Mouse (Mus musculus) thymus, postnatal 36 days (tissue): ENCODE data around the gene Swt1.
"Not testable (repeated sequence)": the region's sequence is repeated elsewhere in the genome, so short reads cannot be mapped to it uniquely, and the experiment has no call there.

Experiments
- DNase-seq, 2 experiments: peaks; one replicate each; pipeline ENCODE4 v3.0.0; 2022; ENCODE audit warnings: mixed read lengths in 2 of 2

Gene Swt1

GRCm38 (mm10) chr1:151428263-151429221 lies at the start of gene Swt1, which contains the start of gene Trmt1l:
TSS of gene Swt1 (minus strand) at chr1:151428455.
TSS of gene Trmt1l (plus strand) at chr1:151428542.
- peak; percentile 92 to 96 for DNase-seq

- not testable (repeated sequence) for DNase-seq
These were observed 44.1 kb upstream of the Swt1 start for GRCm38 (mm10) chr1:151472386-151472785.

GRCm38 (mm10) chr1:151471429-151471828 lies 43.2 kb upstream of the Swt1 start:
- DNase-seq: no peak

- DNase-seq: no peak
These were observed 38.3 kb upstream of the Swt1 start for GRCm38 (mm10) chr1:151466571-151466970.

GRCm38 (mm10) chr1:151464914-151465313 lies 36.7 kb upstream of the Swt1 start:
- DNase-seq: no peak

- DNase-seq: no peak
These were observed 33.0 kb upstream of the Swt1 start for GRCm38 (mm10) chr1:151461265-151461664.

GRCm38 (mm10) chr1:151457087-151457486 lies 28.8 kb upstream of the Swt1 start:
- DNase-seq: no peak

- DNase-seq: no peak
These were observed 23.7 kb upstream of the Swt1 start for GRCm38 (mm10) chr1:151451946-151452345.

- DNase-seq: no peak
These were observed 22.6 kb upstream of the Swt1 start for GRCm38 (mm10) chr1:151450851-151451250.

GRCm38 (mm10) chr1:151449866-151450265 lies 21.6 kb upstream of the Swt1 start:
- no peak for DNase-seq

GRCm38 (mm10) chr1:151435431-151435830 lies 7.2 kb upstream of the Swt1 start:
- DNase-seq: no peak

GRCm38 (mm10) chr1:151429316-151429715 lies 1.1 kb upstream of the Swt1 start:
- DNase-seq: no peak

- DNase-seq: no peak
These were observed 380 bp downstream of the Swt1 start for GRCm38 (mm10) chr1:151427888-151428262.

GRCm38 (mm10) chr1:151426947-151427600 lies 1.2 kb downstream of the Swt1 start:
- no peak for DNase-seq

GRCm38 (mm10) chr1:151422178-151422577 lies 6.1 kb downstream of the Swt1 start:
- DNase-seq: no peak

GRCm38 (mm10) chr1:151409827-151410226 lies 18.4 kb downstream of the Swt1 start:
- DNase-seq: no peak

GRCm38 (mm10) chr1:151390029-151390428 lies 38.2 kb downstream of the Swt1 start:
- no peak for DNase-seq

- peak in 1 of 2 experiments; percentile 7 for DNase-seq
These were observed 50.9 kb downstream of the Swt1 start for GRCm38 (mm10) chr1:151377353-151377752.

GRCm38 (mm10) chr1:151372823-151373222 lies 55.4 kb downstream of the Swt1 start:
- no peak for DNase-seq

- no peak for DNase-seq
These were observed 56.7 kb downstream of the Swt1 start for GRCm38 (mm10) chr1:151371543-151371942.

GRCm38 (mm10) chr1:151370573-151370972 lies 57.7 kb downstream of the Swt1 start:
- DNase-seq: no peak

GRCm38 (mm10) chr1:151368444-151368843 lies 59.8 kb downstream of the Swt1 start:
- DNase-seq: no peak

GRCm38 (mm10) chr1:151367721-151368324 lies 60.4 kb downstream of the Swt1 start:
- DNase-seq: no peak
